Mouse (Mus musculus): ENCODE data around the gene Nmi.
A peak's percentile ranks its signal among the peaks of the same experiment; 100 is the strongest.

Nmi gene

DNA sequence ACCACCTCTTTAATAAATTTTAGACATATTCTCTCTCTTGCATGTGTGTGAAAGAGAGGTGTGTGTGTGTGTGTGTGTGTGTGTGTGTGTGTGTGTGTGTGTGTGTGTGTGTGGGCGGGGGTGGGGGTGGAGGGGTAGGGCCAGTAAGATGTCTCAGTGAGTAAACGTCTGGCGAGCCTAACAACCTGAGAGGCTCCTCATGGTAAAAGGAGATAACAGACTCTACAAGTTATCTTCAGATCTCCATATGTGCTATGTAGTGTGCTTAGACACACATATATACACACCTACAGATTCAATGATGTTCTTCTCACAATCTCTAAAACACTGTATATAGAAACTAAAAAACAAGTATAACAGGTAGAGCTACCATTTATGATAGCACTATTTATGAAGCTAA is 34.5 kb downstream of the Nmi start:
- DNase-seq, result no peak

DNA sequence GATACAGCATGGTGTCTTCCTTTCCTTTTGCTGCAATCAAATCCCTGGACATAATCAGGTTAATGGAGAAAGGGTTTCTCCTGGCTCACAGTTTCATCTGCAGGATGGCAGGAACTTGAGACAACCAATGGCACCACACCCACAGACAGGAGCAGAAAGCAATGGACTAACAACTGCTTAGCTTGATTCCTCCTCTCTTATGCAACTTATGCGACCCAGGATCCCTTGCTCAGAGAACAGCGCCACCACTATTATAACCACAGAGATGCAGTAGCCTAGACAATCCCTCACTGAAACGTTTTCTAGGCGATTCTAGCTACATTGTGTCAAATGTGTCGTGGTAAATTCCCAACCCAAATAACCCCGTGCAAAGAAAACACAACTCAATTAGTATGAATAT is 36.3 kb downstream of the Nmi start:
- DNase-seq, result no peak

DNA sequence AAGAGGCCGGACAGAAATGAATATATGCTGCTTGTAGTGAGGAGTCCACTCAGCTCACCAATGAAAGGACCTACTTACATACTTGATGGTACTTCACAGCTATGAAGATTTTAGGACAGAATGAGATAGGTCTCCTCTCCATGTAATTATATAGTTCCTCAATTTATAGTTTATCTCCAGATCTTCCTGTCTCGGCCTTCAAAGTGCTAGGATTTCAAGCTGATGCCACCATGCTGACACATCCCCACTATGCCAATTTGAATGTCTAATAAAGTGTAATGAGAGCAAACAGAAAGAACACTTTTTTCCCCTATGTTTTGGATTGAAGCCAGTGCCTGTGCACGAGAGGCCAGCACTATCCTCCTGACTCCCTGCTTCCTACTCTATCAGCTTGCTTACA is 36.7 kb downstream of the Nmi start:
- no peak for DNase-seq

DNA sequence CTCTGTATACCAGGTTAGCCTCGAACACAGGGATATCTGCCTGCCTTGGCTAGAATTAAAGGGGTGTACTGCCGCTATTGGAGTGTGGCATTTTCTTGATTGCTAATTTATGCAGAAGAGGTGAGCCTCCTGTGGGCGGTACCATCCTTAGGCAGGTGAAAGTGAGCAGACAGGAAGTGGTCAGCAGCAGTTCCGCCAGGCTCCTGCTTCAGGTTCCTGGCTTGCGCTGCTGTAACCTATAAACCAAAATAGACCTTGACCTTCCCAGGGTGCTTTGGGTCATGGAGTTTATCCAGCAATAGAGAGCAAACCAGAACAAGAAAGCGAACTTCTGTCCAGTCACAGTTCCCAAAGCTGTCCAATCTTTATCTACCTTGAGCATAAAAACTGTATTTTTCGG is 37.4 kb downstream of the Nmi start:
- DNase-seq, result no peak

DNA sequence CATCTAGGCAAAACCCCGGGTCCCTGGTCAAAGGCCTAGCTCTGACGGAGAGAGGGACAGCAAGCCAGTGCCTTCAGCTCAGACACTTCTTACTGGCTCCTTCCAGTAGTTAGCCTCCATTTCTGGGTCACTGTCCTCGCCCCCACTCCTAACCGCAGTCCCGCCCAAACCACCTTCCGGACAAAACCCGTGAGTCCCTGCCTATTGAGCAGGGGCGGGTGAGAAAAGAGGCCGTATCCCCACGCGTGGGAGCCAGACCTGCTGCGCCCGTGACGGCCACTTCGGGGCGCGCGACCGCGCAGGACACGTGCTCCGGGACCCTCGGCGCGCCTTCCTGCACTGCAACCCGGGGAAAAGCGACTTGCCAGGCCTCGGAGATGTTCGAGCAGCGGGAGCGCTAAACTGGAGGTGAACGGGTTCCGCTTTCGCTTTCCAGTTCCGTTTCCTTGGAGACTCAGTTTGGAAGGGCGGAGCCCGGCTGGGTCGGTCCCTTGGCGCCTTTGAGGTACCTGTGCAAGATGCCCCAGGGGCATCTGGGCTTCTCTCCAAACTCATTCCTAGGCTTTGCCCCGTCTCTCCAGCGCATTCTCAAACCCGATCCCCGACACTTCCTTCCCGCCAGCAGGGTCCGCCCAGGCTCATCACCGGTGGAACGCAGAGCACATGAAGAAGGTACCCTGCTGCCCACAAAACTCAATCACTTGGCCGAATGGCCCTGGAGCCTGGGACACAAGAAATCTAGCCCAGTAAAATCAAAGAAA is 38.5 kb downstream of the Nmi start, which contains the start of gene Rbm43:
Rbm43 (minus strand) TSS at position 590 of the 761 bp plus-strand sequence.
- DNase-seq, result peak; percentile 69 to 81

DNA sequence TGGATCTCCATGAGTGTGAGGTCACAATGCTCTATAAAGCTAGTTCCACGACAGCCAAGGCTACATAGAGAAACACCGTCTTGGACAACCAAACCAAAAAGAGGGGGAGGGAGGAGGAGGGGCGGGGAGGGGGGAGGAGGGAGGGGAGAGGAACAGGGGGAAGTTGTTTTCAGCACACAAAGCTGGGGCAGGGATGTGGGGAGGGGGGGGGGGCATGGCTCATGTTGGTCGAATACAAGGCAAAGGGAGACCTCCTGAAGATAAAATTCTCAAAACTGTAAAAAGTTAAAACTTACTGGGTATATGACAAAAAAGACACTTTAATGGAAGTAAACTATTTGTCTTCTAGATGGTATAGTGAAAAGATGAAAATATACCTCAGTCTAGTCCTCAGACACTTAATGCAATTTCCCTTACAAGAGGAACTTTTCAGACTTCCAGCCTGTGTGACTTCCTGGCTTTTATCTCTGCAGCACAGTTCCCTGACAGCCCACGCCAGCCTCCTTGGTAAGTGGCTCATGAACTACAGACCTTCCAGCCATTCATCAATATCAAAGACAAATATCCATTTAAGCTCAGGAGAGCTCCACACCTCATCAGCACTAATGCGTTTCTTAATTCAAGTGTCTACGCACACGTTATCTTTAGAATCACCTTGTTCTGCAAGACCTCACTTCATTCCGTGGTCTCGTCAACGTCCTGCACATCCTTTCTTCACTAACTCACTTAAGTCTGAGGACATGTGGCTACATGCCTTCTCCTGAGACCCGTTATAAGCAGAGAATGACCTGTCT is 39.8 kb downstream of the Nmi start:
- no peak for DNase-seq

DNA sequence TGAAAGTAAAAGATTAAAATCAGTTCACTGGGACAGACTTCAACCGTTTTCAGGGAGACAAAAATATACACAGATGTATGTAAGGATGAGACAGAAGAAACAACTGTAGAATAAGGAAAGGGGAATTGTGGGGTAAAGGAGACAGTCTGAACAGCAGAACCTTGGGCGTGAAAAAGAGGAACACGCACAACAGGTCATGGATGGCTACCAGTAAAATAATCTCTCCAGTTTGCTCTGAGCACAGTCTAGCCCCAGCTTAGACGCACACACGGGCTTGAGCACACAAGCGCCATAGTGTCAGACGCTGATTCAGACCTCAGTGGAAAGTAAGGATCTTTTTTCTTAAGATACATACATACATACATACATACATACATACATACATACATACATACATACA is 42.1 kb downstream of the Nmi start:
- no peak for DNase-seq

DNA sequence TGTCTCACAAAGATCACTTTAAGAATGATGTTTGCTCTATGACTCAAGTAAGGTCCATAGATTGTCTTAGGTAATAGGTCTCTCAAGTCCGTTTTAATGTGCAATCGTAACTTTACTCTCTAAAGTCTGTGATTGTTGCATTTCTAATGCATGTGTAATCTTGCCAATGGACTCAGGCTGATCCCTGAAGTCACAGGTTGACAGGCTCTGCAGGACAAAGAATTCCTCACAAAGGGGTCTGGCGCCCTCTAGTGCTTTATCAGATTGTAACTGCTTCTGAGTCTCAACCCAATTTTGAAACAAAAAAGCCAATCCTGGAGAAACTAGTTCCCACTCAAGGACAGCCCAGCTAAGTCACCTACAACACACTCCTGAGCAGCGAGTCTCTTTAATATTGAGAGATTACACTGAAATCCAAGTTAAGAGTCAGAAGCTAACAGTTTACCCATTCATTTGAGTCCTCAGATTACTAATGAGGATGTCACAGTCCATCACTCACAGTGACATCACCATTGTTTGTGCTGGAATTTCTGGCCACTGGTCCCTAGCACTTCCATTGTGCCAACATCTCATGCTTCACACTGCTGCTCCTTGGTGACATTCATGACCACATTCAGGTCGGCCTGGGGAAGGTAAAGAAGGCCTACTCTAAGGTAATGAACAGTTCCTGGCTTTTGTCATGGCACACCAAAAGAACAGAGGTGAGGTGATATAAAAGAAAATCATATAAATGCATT is 58.2 kb downstream of the Nmi start:
- peak; percentile 64 to 84 for DNase-seq

DNA sequence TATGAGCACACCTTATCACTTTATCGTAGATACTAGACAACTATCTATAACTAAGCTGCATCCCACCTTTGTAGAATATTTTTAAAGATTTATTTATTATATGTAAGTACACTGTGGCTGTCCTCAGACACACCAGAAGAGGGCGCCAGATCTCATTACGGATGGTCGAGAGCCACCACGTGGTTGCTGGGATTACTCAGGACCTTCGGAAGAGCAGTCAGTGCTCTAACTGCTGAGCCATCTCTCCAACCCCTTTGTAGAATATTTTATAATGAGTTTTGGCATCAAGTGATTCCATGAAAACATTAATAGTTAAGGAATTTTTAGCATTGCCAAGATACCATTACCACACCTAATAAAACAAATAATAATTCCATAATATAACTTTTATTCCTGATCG is 58.8 kb downstream of the Nmi start:
- no peak for DNase-seq

DNA sequence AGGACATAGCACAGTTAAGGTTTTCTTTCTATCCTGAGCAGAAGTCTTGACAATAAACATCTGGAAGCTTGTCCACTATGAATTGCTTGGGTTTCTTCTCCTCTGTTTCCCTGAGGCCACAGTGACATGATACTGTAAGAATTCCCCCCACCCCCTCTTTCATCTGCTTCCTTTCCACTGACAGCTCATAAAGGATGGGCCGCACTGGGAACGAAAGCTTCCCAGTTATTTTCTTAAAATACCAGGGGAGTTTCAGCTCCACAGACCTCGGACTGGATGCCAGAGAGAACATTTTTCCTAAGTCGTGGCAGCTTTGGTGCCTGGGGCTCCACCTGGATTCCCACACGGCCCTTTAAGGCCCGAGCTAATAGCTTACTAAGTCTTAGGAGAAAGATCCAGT is 60.6 kb downstream of the Nmi start:
- peak; percentile 18 to 40 for DNase-seq

DNA sequence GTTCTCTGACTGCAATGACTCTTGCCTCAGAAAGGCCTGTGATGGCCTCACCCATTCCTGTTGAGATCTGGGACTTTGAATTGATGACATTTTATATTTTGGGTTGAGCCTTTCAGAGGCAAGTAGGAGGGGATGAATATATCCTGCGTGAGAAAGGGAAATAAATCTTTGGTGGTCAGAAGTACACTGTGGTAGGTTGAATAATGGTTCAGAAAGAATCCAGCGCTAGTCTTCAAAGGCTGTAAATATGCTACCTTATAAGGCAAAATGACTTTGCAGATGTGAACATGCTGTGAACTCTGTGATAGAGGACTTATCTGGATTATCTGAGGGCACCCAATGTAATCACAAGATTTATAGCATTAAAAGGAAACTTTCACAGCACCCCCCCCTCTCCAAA is 61.4 kb downstream of the Nmi start:
- no peak for DNase-seq

DNA sequence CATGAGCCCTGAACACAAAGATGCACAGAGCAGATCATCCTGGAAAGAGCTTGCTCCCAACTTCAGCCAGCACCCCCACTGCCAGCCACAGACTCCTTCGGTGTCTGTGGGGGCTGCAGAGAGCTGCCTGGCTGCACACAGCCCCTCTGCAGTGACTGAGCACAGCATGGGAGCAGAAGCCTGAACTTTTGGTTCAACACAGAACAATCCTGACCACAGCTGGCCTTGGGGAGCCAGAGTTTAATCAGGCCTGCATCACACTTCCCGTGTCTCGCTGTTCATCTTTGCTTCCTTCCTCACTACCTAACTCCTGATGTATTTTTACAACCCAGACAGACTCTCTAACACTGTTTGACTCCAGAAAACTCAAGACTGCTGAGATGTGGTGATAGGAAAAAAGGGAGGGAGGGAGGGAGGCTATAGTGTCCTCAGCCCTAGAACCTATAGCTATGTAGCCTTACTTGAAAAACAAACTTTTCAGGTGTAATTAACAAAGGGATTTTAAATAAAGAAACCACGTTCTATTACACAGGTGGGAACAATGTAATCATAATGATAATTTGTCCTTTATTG is 65.7 kb downstream of the Nmi start:
- DNase-seq, result no peak

DNA sequence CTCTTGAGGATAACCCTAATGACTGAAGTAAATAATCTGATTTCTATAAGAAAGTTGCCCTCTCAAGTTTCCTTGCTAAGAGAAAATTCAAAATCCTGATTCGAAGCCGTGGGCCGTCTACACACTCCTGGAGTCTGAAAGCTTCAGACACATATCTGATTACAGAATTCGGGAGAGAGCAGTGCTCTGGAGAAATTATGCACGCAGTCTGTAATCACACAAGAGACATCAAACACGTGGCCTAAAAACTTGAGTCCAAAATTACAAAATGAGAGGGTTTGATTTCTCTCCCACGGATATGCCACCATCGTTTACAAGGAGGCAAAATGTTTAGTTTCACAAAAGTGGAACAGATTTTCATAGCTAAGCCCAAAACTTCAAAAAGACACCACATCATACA is 67.7 kb downstream of the Nmi start:
- no peak for DNase-seq
